ENCODE assay signal across 30 mouse cellular contexts in the genomic region with DNA sequence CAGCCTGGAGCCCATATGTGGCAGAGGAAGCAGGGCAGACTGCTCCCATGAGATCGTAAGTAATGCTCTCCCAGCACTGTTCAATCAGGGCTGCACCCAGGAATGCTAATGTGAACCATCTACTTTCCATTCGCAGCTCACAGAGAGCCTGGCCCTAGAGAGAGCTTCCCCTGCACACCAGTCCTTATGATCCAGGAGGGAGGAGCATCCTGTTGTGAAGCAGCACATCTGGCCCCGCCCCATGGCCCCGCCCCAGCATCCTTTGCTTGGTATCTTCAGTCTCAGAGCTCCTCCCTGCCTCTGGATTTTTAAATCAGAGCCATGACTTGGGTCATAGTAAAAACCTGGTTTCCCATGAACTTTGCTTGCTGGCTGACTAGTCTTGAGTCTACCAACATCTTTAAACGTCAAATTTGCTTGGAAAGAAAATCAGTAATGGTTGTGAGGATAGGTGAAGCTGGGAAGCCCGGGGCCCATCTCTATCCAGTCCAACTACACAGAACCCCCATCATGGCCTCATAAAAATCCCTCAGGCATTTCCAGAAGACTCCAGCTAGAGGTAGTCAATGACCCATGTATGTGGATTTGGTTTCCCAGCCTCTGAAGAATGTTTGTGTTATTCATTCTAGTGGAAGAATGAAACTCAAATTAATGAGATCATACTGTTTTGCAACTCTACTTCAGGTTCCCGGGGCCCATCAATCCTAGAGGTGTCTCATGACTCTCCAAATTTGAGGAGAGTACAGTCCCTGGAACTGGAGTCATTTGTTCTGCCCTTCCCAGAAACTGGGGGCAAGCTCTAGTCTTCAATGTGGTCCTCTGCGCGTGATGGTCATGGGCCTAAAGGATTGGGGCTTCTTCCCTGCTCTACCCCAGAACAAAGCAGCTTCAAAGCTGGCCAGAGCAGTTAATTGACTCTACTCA. TPM values are rescaled to one million over a fixed set of nuclear protein-coding genes. Genes with fewer than 3 reads are reported as not detected.
DNase-seq lines count a peak whose midpoint lies in the region; ATAC-seq and TF ChIP-seq lines count a peak whose summit lies in the region.
"Had no signal": no experiment of that assay in that cellular context is flagged by ENCODE, and none has a peak within 500 bp of the region (broad histone marks: within the 10 kb centered on the region; RNA-seq: fewer than 3 reads in every experiment).

No protein-coding gene starts in this region.

- 49% methylated on average over 9 of the region's 9 CpGs for WGBS in kidney, embryonic 16.5 days

- peak; percentile 85 for ATAC-seq in kidney, embryonic 16.5 days (ENCODE audit: low FRiP score, low TSS enrichment)
- ATAC-seq: forebrain, embryonic 13.5 days; hindbrain, postnatal 0 days; intestine, embryonic 15.5 days; midbrain, embryonic 15.5 days had no signal

- H3K79me2 ChIP-seq in CH12.LX (replicated peaks; ENCODE audit: control insufficient read depth, extremely low read depth, insufficient read depth, poor library complexity, severe bottlenecking), result no peaks in the 10 kb centered on the region

- no peaks in the 10 kb centered on the region for H3K27me3 ChIP-seq in kidney, embryonic 16.5 days (ENCODE audit: insufficient read depth, low read length)
- H3K27me3 ChIP-seq in CH12.LX (replicated peaks), result peaks cover 4% of the 10 kb centered on the region
- H3K27me3 ChIP-seq: forebrain, embryonic 13.5 days; hindbrain, embryonic 12.5 days; intestine, embryonic 15.5 days; lung, embryonic 15.5 days; midbrain, embryonic 15.5 days; neural tube, embryonic 15.5 days; stomach, embryonic 15.5 days had no signal

- no peaks in the 10 kb centered on the region for H3K9me3 ChIP-seq in kidney, embryonic 16.5 days (ENCODE audit: low read length)
- no peaks in the 10 kb centered on the region for H3K9me3 ChIP-seq in CH12.LX (replicated peaks; ENCODE audit: low read length)
- H3K9me3 ChIP-seq: forebrain, embryonic 13.5 days; hindbrain, embryonic 12.5 days; intestine, embryonic 15.5 days; limb, embryonic 12.5 days; lung, embryonic 15.5 days; midbrain, embryonic 10.5 days; midbrain, embryonic 15.5 days; neural tube, embryonic 15.5 days; stomach, embryonic 15.5 days had no signal

- 0 out of 2 replicates have a peak, but pooled peaks cover 5% of the 10 kb centered on the region for H3K4me1 ChIP-seq in kidney, embryonic 16.5 days (ENCODE audit: insufficient read depth, low read length)
- H3K4me1 ChIP-seq in CH12.LX (ENCODE audit: control insufficient read depth in 1 of 2, insufficient read depth in 2 of 2), result peaks cover 2% of the 10 kb centered on the region in 2 experiments; a peak in 2 of 4 replicates
- H3K4me1 ChIP-seq: forebrain, embryonic 13.5 days; hindbrain, embryonic 12.5 days; intestine, embryonic 15.5 days; limb, embryonic 12.5 days; lung, embryonic 15.5 days; midbrain, embryonic 10.5 days; midbrain, embryonic 15.5 days; neural tube, embryonic 15.5 days; stomach, embryonic 15.5 days had no signal

- no peak for TF ChIP-seq EP300 in CH12.LX (IDR thresholded peaks at IDR 0.05; ENCODE audit: low read length)

- no peak overlapping the region for H3K4me3 ChIP-seq in kidney, embryonic 16.5 days (ENCODE audit: low read length)
- no peak overlapping the region for H3K4me3 ChIP-seq in CH12.LX (replicated peaks in 1 of 3; ENCODE audit: low read depth in 2 of 3, low read length in 2 of 3, poor library complexity in 1 of 3)
- H3K4me3 ChIP-seq: forebrain, embryonic 13.5 days; hindbrain, embryonic 12.5 days; intestine, embryonic 15.5 days; limb, embryonic 12.5 days; lung, embryonic 15.5 days; midbrain, embryonic 10.5 days; midbrain, embryonic 15.5 days; neural tube, embryonic 15.5 days; stomach, embryonic 15.5 days had no signal

- no peak for TF ChIP-seq CTCF in CH12.LX (conservative IDR thresholded peaks at IDR 0.05 in 1 of 2, IDR thresholded peaks at IDR 0.05 in 1 of 2; ENCODE audit: low read depth in 2 of 2, low read length in 2 of 2)

- no peak for TF ChIP-seq POLR2A in CH12.LX (IDR thresholded peaks at IDR 0.05; ENCODE audit: low read depth, low read length)

- H3K4me2 ChIP-seq in kidney, embryonic 16.5 days (replicated peaks; ENCODE audit: low read depth, low read length), result no peak overlapping the region
- H3K4me2 ChIP-seq in CH12.LX (ENCODE audit: insufficient read depth, low read depth, poor library complexity, severe bottlenecking), result no peak overlapping the region
- H3K4me2 ChIP-seq: forebrain, embryonic 13.5 days; heart, embryonic 11.5 days; hindbrain, embryonic 12.5 days; intestine, embryonic 15.5 days; limb, embryonic 12.5 days; liver, embryonic 11.5 days; lung, embryonic 15.5 days; midbrain, embryonic 15.5 days; neural tube, embryonic 15.5 days; stomach, embryonic 15.5 days had no signal

- in situ Hi-C loops in CH12.LX (cut with MboI; ENCODE audit: low pct_ligation_motif_present, low pct_unique_long_range_greater_than_20kb, low sequenced_read_pairs), result loop anchor here (10.0 kb wide), 1 partner anchor 47 kb away; no protein-coding TSS in a partner anchor

- dilution Hi-C loops in CH12.LX (cut with MboI; ENCODE audit: extremely low pct_ligation_motif_present, extremely low pct_unique_long_range_greater_than_20kb, low sequenced_read_pairs), result no loop called here

- H3K9ac ChIP-seq in kidney, embryonic 16.5 days (replicated peaks; ENCODE audit: low read length), result no peak overlapping the region
- H3K9ac ChIP-seq in CH12.LX (ENCODE audit: insufficient read depth, low read depth), result no peak overlapping the region
- H3K9ac ChIP-seq: forebrain, embryonic 13.5 days; hindbrain, embryonic 12.5 days; intestine, embryonic 15.5 days; limb, embryonic 12.5 days; lung, embryonic 15.5 days; midbrain, embryonic 15.5 days; neural tube, embryonic 15.5 days; stomach, embryonic 15.5 days had no signal

- H3K27ac ChIP-seq in kidney, embryonic 16.5 days (ENCODE audit: low read length), result 0 out of 2 replicates have a peak overlapping the region, but pooled peaks have one; percentile 12
- H3K27ac ChIP-seq in CH12.LX (ENCODE audit: insufficient read depth, low read depth), result no peak overlapping the region
- H3K27ac ChIP-seq: forebrain, embryonic 13.5 days; hindbrain, embryonic 12.5 days; hindbrain, postnatal 0 days; intestine, embryonic 15.5 days; limb, embryonic 12.5 days; lung, embryonic 15.5 days; midbrain, embryonic 10.5 days; midbrain, embryonic 15.5 days; neural tube, embryonic 15.5 days; stomach, embryonic 15.5 days had no signal

- no peaks in the 10 kb centered on the region for H3K36me3 ChIP-seq in kidney, embryonic 16.5 days (ENCODE audit: insufficient read depth, low read length)
- H3K36me3 ChIP-seq in CH12.LX (replicated peaks in 1 of 2; ENCODE audit: control insufficient read depth in 1 of 2, insufficient read depth in 1 of 2, low read length in 1 of 2), result no peaks in the 10 kb centered on the region
- H3K36me3 ChIP-seq: hindbrain, embryonic 12.5 days; intestine, embryonic 15.5 days; limb, embryonic 12.5 days; lung, embryonic 15.5 days; midbrain, embryonic 10.5 days; midbrain, embryonic 15.5 days; neural tube, embryonic 15.5 days; stomach, embryonic 15.5 days had no signal

- no peak for DNase-seq in kidney, postnatal 36 days
- peak; percentile 3 for DNase-seq in 3T3-L1 (ENCODE audit: low read depth, low spot score)
- peak; percentile 15 for DNase-seq in CH12.LX (ENCODE audit: extremely low read depth)
- DNase-seq in R1 (ENCODE audit: low read depth, low spot score), result peak; percentile 73
- no peak for DNase-seq in left cerebral cortex, adult 18-20 months (ENCODE audit: low spot score in 2 of 2)
- DNase-seq in gastrocnemius, postnatal 25 days, result no peak
- DNase-seq: adrenal gland, postnatal 25 days; cerebellum, adult 11-12 months; cerebellum, adult 9-11 months; gastrocnemius, postnatal 36 days; heart, adult 18-20 months; heart, postnatal 36 days; kidney, postnatal 25 days; right cerebral cortex, postnatal 25 days had no signal

- no peak for TF ChIP-seq RAD21 in CH12.LX (IDR thresholded peaks at IDR 0.05; ENCODE audit: low read depth, low read length)

TF ChIP-seq in CH12.LX, 34 proteins besides CTCF, POLR2A, EP300 and RAD21:
- TF ChIP-seq RCOR1 (conservative IDR thresholded peaks at IDR 0.05; ENCODE audit: low read depth, low read length) (no peak), USF1 (IDR thresholded peaks at IDR 0.05; ENCODE audit: low read depth, low read length) (no peak), HCFC1 (IDR thresholded peaks at IDR 0.05; ENCODE audit: low read depth, low read length) (no peak)
TF ChIP-seq in CH12.LX: peak in this region for 0.

RNA-seq across cellular contexts. Expression of a gene that starts 36.5 kb away (rescaled TPM):
- 0.46 and 1.0 TPM in 2 replicates for polyA plus RNA-seq in kidney, embryonic 16.5 days (2015; fragmentation: Nextera tagmentation; extraction: Ambion mirVana)
- total RNA-seq in CH12.LX (2012; rRNA removed) (not detected in 2 replicates), CH12.LX (2014; rRNA removed) (not detected in 2 replicates)
- polyA plus RNA-seq in CH12.LX (2012; ENCODE audit: insufficient read length, low read depth), result not detected in 2 replicates
- 10 to 100 TPM; 57.0 to 71.9 TPM for total RNA-seq in left cerebral cortex, adult 18-20 months (2021)
- under 1 TPM in 1 of 2 experiments, not detected in 1; 0.10 TPM for total RNA-seq in gastrocnemius, postnatal 25 days (2021)
- total RNA-seq: gastrocnemius, adult 18-20 months; heart, postnatal 36 days; megakaryocyte progenitor cell, adult 5-6 weeks had no signal
- polyA plus RNA-seq: heart, embryonic 11.5 days; heart, embryonic 16.5 days; limb, embryonic 12.5 days; lung, embryonic 15.5 days had no signal

Comparison
In these comparisons a context has a peak if more than half of its experiments do, and no peak if none do; other contexts are left out.
1. DNase-seq: peak in 3T3-L1 (single experiment), CH12.LX (single experiment) and R1 (single experiment); none in kidney, postnatal 36 days (0 of 2), left cerebral cortex, adult 18-20 months (0 of 2) and gastrocnemius, postnatal 25 days (single experiment).
2. RNA of a gene that starts 36.5 kb away (total RNA-seq): 57.0 to 71.9 TPM in left cerebral cortex, adult 18-20 months; 0.10 TPM in gastrocnemius, postnatal 25 days and not detected in CH12.LX; every median in the first group is over 10 times any median in the second.